ENCODE assay signal across 8 mouse cellular contexts in genomic region chr17:24454756-24455522, GRCm38 (mm10). TPM values are rescaled to one million over a fixed set of nuclear protein-coding genes. Genes with fewer than 3 reads are reported as not detected.
DNase-seq lines count a peak whose midpoint lies in the region; ATAC-seq and TF ChIP-seq lines count a peak whose summit lies in the region.

No protein-coding gene starts in this region.

- TF ChIP-seq EP300 in liver, embryonic 14.5 days (IDR thresholded peaks at IDR 0.05; ENCODE audit: low read depth), result no peak
- no peak for TF ChIP-seq EP300 in stomach, postnatal 0 days (optimal IDR thresholded peaks at IDR 0.05)

- peaks cover 14% of the 10 kb centered on the region for H3K36me3 ChIP-seq in heart, embryonic 15.5 days
- peaks cover 8% of the 10 kb centered on the region for H3K36me3 ChIP-seq in liver, embryonic 14.5 days (replicated peaks; ENCODE audit: control insufficient read depth, insufficient read depth, low read depth)
- H3K36me3 ChIP-seq in neural tube, embryonic 11.5 days (ENCODE audit: control insufficient read depth, insufficient read depth, low read length), result peaks cover 3% of the 10 kb centered on the region
- H3K36me3 ChIP-seq in stomach, postnatal 0 days (ENCODE audit: control insufficient read depth, insufficient read depth, low read length), result peaks cover under 1% of the 10 kb centered on the region

- peak overlapping the region; percentile 93 for H3K27ac ChIP-seq in heart, embryonic 15.5 days
- peak overlapping the region; percentile 98 for H3K27ac ChIP-seq in liver, embryonic 14.5 days
- H3K27ac ChIP-seq in neural tube, embryonic 11.5 days (ENCODE audit: low read depth, low read length), result peak overlapping the region; percentile 91
- H3K27ac ChIP-seq in stomach, postnatal 0 days (replicated peaks), result peak overlapping the region; percentile 99

- ATAC-seq in CD4-positive, CD25-positive, alpha-beta regulatory T cell, adult 4 months, result peak; percentile 90
- ATAC-seq in heart, embryonic 15.5 days (replicated peaks; ENCODE audit: insufficient number of reproducible peaks, insufficient read depth, low FRiP score, low read depth), result peak; percentile 94
- ATAC-seq in liver, embryonic 14.5 days (ENCODE audit: insufficient read depth), result peak; percentile 94
- peak; percentile 96 for ATAC-seq in neural tube, embryonic 11.5 days (ENCODE audit: insufficient read depth, low FRiP score, low TSS enrichment)
- ATAC-seq in stomach, postnatal 0 days (ENCODE audit: low FRiP score, low TSS enrichment), result peak; percentile 92

- TF ChIP-seq CTCF in liver, embryonic 14.5 days (IDR thresholded peaks at IDR 0.05; ENCODE audit: low read depth), result 0 out of 2 replicates have a peak, but pooled peaks have one; percentile 26
- peak; percentile 48 for TF ChIP-seq CTCF in stomach, postnatal 0 days (IDR thresholded peaks at IDR 0.05; ENCODE audit: low read depth)

- WGBS in heart, embryonic 15.5 days, result under 1% methylated on average over 67 of the region's 67 CpGs
- WGBS in liver, embryonic 14.5 days (ENCODE audit: insufficient replicate concordance), result under 1% methylated on average over 67 of the region's 67 CpGs
- under 1% methylated on average over 67 of the region's 67 CpGs for WGBS in neural tube, embryonic 11.5 days
- WGBS in stomach, postnatal 0 days, result under 1% methylated on average over 67 of the region's 67 CpGs

- peaks cover 19% of the 10 kb centered on the region for H3K4me1 ChIP-seq in heart, embryonic 15.5 days (replicated peaks)
- H3K4me1 ChIP-seq in liver, embryonic 14.5 days (replicated peaks; ENCODE audit: control insufficient read depth in 2 of 2, insufficient read depth in 2 of 2, low read length in 1 of 2), result peaks cover 18 to 20% of the 10 kb centered on the region in 2 experiments
- H3K4me1 ChIP-seq in neural tube, embryonic 11.5 days (ENCODE audit: control insufficient read depth, insufficient read depth, low read length), result peaks cover 7% of the 10 kb centered on the region; the same call in 1 of the 2 replicates
- H3K4me1 ChIP-seq in stomach, postnatal 0 days (replicated peaks; ENCODE audit: control insufficient read depth, insufficient read depth), result no peaks in the 10 kb centered on the region

- no peaks in the 10 kb centered on the region for H3K9me3 ChIP-seq in heart, embryonic 15.5 days (replicated peaks)
- H3K9me3 ChIP-seq in liver, embryonic 14.5 days (ENCODE audit: control insufficient read depth, low read length), result no peaks in the 10 kb centered on the region
- H3K9me3 ChIP-seq in neural tube, embryonic 11.5 days (ENCODE audit: control insufficient read depth, low read length), result no peaks in the 10 kb centered on the region
- no peaks in the 10 kb centered on the region for H3K9me3 ChIP-seq in stomach, postnatal 0 days (ENCODE audit: control insufficient read depth, low read length)

- H3K4me3 ChIP-seq in heart, embryonic 15.5 days, result peak overlapping the region; percentile 64
- peak overlapping the region; percentile 84 to 96 for H3K4me3 ChIP-seq in liver, embryonic 14.5 days (ENCODE audit: insufficient read depth in 1 of 2, low read depth in 2 of 2, low read length in 2 of 2)
- H3K4me3 ChIP-seq in neural tube, embryonic 11.5 days (ENCODE audit: low read depth, low read length), result peak overlapping the region; percentile 87
- peak overlapping the region; percentile 91 for H3K4me3 ChIP-seq in stomach, postnatal 0 days (ENCODE audit: low read depth, low read length)

- peak overlapping the region; percentile 78 for H3K9ac ChIP-seq in heart, embryonic 15.5 days
- peak overlapping the region; percentile 99 for H3K9ac ChIP-seq in liver, embryonic 14.5 days (replicated peaks)
- peak overlapping the region; percentile 93 for H3K9ac ChIP-seq in neural tube, embryonic 11.5 days (ENCODE audit: low read length)
- H3K9ac ChIP-seq in stomach, postnatal 0 days (ENCODE audit: low read length), result peak overlapping the region; percentile 94

- no peaks in the 10 kb centered on the region for H3K27me3 ChIP-seq in heart, embryonic 15.5 days
- no peaks in the 10 kb centered on the region for H3K27me3 ChIP-seq in liver, embryonic 14.5 days (ENCODE audit: control insufficient read depth, insufficient read depth, low read length)
- H3K27me3 ChIP-seq in neural tube, embryonic 11.5 days (ENCODE audit: control insufficient read depth, insufficient read depth, low read length), result no peaks in the 10 kb centered on the region
- no peaks in the 10 kb centered on the region for H3K27me3 ChIP-seq in stomach, postnatal 0 days (ENCODE audit: control insufficient read depth, insufficient read depth, low read length)

- DNase-seq in c-Kit-negative CD71-positive TER-119-positive erythroid progenitor cells, embryonic 14.5 days (ENCODE audit: low read depth, low spot score), result peak; percentile 99
- DNase-seq in fibroblast of lung, adult 2 months (ENCODE audit: low read depth), result peak; percentile 99
- DNase-seq in kidney, postnatal 25 days, result peak; percentile 100
- DNase-seq in liver, embryonic 14.5 days (ENCODE audit: low read depth in 3 of 3, low spot score in 3 of 3), result peak; percentile 99 to 100 (median 99)
- peak; percentile 98 for DNase-seq in neural tube, embryonic 11.5 days (ENCODE audit: low spot score)
- DNase-seq in stomach, postnatal 0 days (ENCODE audit: low spot score), result peak; percentile 100

- H3K4me2 ChIP-seq in heart, embryonic 15.5 days, result peak overlapping the region; percentile 67
- peak overlapping the region; percentile 97 for H3K4me2 ChIP-seq in liver, embryonic 14.5 days (ENCODE audit: low read depth)
- H3K4me2 ChIP-seq in neural tube, embryonic 11.5 days (ENCODE audit: low read depth), result peak overlapping the region; percentile 83
- H3K4me2 ChIP-seq in stomach, postnatal 0 days (replicated peaks; ENCODE audit: low read depth), result peak overlapping the region; percentile 56

RNA-seq across cellular contexts. Expression of gene Dnase1l2, which starts 12.0 kb away (rescaled TPM):
- polyA plus RNA-seq in CD4-positive, CD25-positive, alpha-beta regulatory T cell, adult 4 months (2017; shearing (Covaris generic)), result 1 to 10 TPM; 7.4 to 8.3 TPM
- 1.1 and 1.2 TPM in 2 replicates for polyA plus RNA-seq in heart, embryonic 15.5 days (2015; fragmentation: Nextera tagmentation; extraction: Ambion mirVana)
- polyA plus RNA-seq in liver, embryonic 14.5 days (2012; rRNA removed), result 2.1 and 2.3 TPM in 2 replicates
- polyA plus RNA-seq in liver, embryonic 14.5 days (2014; fragmentation: Nextera tagmentation; extraction: Ambion mirVana), result 0.14 and 0.46 TPM in 2 replicates
- 2.1 and 2.3 TPM in 2 replicates for polyA plus RNA-seq in neural tube, embryonic 11.5 days (2014; fragmentation: Nextera tagmentation; extraction: Ambion mirVana)
- 88.0 and 98.5 TPM in 2 replicates for polyA plus RNA-seq in stomach, postnatal 0 days (2015; fragmentation: Nextera tagmentation; extraction: Ambion mirVana)

RNA-seq across cellular contexts. Expression of gene E4f1, which starts 15.2 kb away (rescaled TPM):
- 10 to 100 TPM; 34.3 to 62.8 TPM for polyA plus RNA-seq in CD4-positive, CD25-positive, alpha-beta regulatory T cell, adult 4 months (2017; shearing (Covaris generic))
- 20.5 and 29.1 TPM in 2 replicates for polyA plus RNA-seq in heart, embryonic 15.5 days (2015; fragmentation: Nextera tagmentation; extraction: Ambion mirVana)
- 17.1 and 19.9 TPM in 2 replicates for polyA plus RNA-seq in liver, embryonic 14.5 days (2012; rRNA removed)
- polyA plus RNA-seq in liver, embryonic 14.5 days (2014; fragmentation: Nextera tagmentation; extraction: Ambion mirVana), result 4.5 and 5.0 TPM in 2 replicates
- 17.0 and 21.2 TPM in 2 replicates for polyA plus RNA-seq in neural tube, embryonic 11.5 days (2014; fragmentation: Nextera tagmentation; extraction: Ambion mirVana)
- polyA plus RNA-seq in stomach, postnatal 0 days (2015; fragmentation: Nextera tagmentation; extraction: Ambion mirVana), result 12.0 and 12.5 TPM in 2 replicates

RNA-seq across cellular contexts. Expression of gene Pgp, which starts 15.3 kb away (rescaled TPM):
- polyA plus RNA-seq in CD4-positive, CD25-positive, alpha-beta regulatory T cell, adult 4 months (2017; shearing (Covaris generic)), result 1 to 10 TPM; 4.1 to 5.3 TPM
- polyA plus RNA-seq in heart, embryonic 15.5 days (2015; fragmentation: Nextera tagmentation; extraction: Ambion mirVana), result 60.5 and 63.0 TPM in 2 replicates
- 37.9 and 38.2 TPM in 2 replicates for polyA plus RNA-seq in liver, embryonic 14.5 days (2012; rRNA removed)
- polyA plus RNA-seq in liver, embryonic 14.5 days (2014; fragmentation: Nextera tagmentation; extraction: Ambion mirVana), result 70.4 and 76.7 TPM in 2 replicates
- polyA plus RNA-seq in neural tube, embryonic 11.5 days (2014; fragmentation: Nextera tagmentation; extraction: Ambion mirVana), result 65.0 and 65.2 TPM in 2 replicates
- 45.4 and 48.9 TPM in 2 replicates for polyA plus RNA-seq in stomach, postnatal 0 days (2015; fragmentation: Nextera tagmentation; extraction: Ambion mirVana)

RNA-seq across cellular contexts. Expression of gene Bricd5, which starts 18.7 kb away (rescaled TPM):
- not detected for polyA plus RNA-seq in CD4-positive, CD25-positive, alpha-beta regulatory T cell, adult 4 months (2017; shearing (Covaris generic))
- 0.18 TPM in 1 of 2 replicates, not detected in the other for polyA plus RNA-seq in heart, embryonic 15.5 days (2015; fragmentation: Nextera tagmentation; extraction: Ambion mirVana)
- polyA plus RNA-seq in liver, embryonic 14.5 days (2012; rRNA removed), result 0.29 and 0.30 TPM in 2 replicates
- 0.23 TPM in 1 of 2 replicates, not detected in the other for polyA plus RNA-seq in liver, embryonic 14.5 days (2014; fragmentation: Nextera tagmentation; extraction: Ambion mirVana)
- polyA plus RNA-seq in neural tube, embryonic 11.5 days (2014; fragmentation: Nextera tagmentation; extraction: Ambion mirVana), result 0.33 and 0.51 TPM in 2 replicates
- 0.13 TPM in 1 of 2 replicates, not detected in the other for polyA plus RNA-seq in stomach, postnatal 0 days (2015; fragmentation: Nextera tagmentation; extraction: Ambion mirVana)

RNA-seq across cellular contexts. Expression of gene Mlst8, which starts 23.9 kb away (rescaled TPM):
- 10 to 100 TPM; 14.3 to 25.8 TPM for polyA plus RNA-seq in CD4-positive, CD25-positive, alpha-beta regulatory T cell, adult 4 months (2017; shearing (Covaris generic))
- 15.2 and 18.8 TPM in 2 replicates for polyA plus RNA-seq in heart, embryonic 15.5 days (2015; fragmentation: Nextera tagmentation; extraction: Ambion mirVana)
- 13.5 and 18.5 TPM in 2 replicates for polyA plus RNA-seq in liver, embryonic 14.5 days (2012; rRNA removed)
- 9.6 and 11.2 TPM in 2 replicates for polyA plus RNA-seq in liver, embryonic 14.5 days (2014; fragmentation: Nextera tagmentation; extraction: Ambion mirVana)
- polyA plus RNA-seq in neural tube, embryonic 11.5 days (2014; fragmentation: Nextera tagmentation; extraction: Ambion mirVana), result 26.2 and 29.7 TPM in 2 replicates
- 12.4 and 13.4 TPM in 2 replicates for polyA plus RNA-seq in stomach, postnatal 0 days (2015; fragmentation: Nextera tagmentation; extraction: Ambion mirVana)

Comparison
In these comparisons a context has a peak if more than half of its experiments do, and no peak if none do; other contexts are left out.
1. Peak in every context shown above with its lines: DNase-seq, ATAC-seq, H3K4me3 ChIP-seq and H3K27ac ChIP-seq.